Mouse (Mus musculus): ENCODE measurements around the gene Olfr591.
"Not testable (repeated sequence)": the region's sequence is repeated elsewhere in the genome, so short reads cannot be mapped to it uniquely, and the experiment has no call there.

Olfr591 gene

GRCm38 (mm10) chr7:103178240-103178639, at the start of gene Olfr591:
Gene Olfr591 (minus strand): TSS chr7:103178340.
- DNase-seq, result no peak

GRCm38 (mm10) chr7:103216696-103217095, 38.6 kb upstream of the Olfr591 start, which contains the start of gene Olfr594:
Gene Olfr594 (plus strand): TSS chr7:103216996.
- no peak for DNase-seq

DNA sequence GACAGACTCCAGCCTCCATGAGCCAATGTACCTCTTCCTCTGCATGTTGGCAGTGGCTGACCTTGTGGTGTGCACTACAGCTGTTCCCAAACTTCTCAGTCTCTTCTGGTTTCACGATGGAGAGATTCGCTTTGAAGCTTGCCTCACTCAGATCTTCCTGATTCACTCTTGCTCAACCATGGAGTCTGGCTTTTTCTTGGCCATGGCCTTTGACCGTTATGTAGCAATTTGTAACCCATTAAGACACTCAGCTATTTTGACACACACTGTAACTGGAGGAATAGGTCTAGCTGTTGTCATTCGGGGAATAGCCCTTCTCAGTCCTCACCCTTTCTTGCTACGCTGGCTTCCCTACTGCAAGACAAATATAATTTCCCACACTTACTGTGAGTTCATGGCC, 33.9 kb upstream of the Olfr591 start:
- not testable (repeated sequence) for DNase-seq

GRCm38 (mm10) chr7:103211562-103211961, 33.4 kb upstream of the Olfr591 start, which contains the start of gene Olfr593:
Gene Olfr593 (plus strand): TSS chr7:103211862.
- no peak for DNase-seq

DNA sequence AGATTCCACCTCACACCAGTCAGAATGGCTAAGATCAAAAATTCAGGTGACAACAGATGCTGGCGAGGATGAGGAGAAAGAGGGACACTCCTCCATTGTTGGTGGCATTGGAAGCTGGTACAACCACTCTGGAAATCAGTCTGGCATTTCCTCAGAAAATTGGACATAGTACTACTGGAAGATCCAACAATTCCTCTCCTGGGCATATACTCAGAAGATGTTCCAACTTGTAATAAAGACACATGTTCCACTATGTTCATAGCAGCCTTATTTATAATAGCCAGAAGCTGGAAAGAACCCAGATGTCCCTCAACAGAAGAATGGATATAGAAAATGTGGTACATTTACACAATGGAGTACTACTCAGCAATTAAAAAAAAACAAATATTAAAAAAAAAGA, 6.4 kb upstream of the Olfr591 start, which contains the start of gene Olfr592:
TSS of gene Olfr592 (plus strand) at position 301 of the 400 bp plus-strand sequence.
- DNase-seq, result not testable (repeated sequence)

DNA sequence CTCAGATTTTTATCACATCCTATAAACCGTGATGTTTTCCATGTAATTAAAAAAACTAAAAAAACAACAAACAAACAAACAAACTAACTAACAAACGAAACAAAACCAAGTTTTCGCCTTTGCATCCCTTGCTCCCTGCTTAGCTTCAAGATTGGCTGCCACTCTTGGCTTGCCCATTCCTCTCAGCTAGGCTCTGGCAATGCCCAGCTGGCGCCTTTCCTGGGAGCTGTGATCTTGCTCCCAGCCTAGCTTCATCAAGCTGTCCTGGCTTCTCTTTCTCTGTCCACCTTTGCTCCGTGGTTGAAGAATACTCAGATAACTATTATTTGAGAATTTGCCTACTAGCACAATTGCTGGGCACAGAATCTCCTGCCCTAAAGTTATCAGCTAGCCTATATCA, 8.4 kb downstream of the Olfr591 start:
- DNase-seq, result no peak

GRCm38 (mm10) chr7:103156256-103156655, 21.9 kb downstream of the Olfr591 start, which contains the start of gene Olfr589:
Gene Olfr589 (minus strand): TSS chr7:103156356.
- no peak for DNase-seq

- no peak for DNase-seq
These were observed 37.6 kb downstream of the Olfr591 start, which contains the start of gene Olfr588-ps1 for GRCm38 (mm10) chr7:103140579-103140978. Gene Olfr588-ps1 (plus strand): TSS chr7:103140879.

- DNase-seq, result no peak
These were observed 52.6 kb downstream of the Olfr591 start, which contains the start of gene Olfr586 for GRCm38 (mm10) chr7:103125538-103125937. Gene Olfr586 (minus strand): TSS chr7:103125638.

DNA sequence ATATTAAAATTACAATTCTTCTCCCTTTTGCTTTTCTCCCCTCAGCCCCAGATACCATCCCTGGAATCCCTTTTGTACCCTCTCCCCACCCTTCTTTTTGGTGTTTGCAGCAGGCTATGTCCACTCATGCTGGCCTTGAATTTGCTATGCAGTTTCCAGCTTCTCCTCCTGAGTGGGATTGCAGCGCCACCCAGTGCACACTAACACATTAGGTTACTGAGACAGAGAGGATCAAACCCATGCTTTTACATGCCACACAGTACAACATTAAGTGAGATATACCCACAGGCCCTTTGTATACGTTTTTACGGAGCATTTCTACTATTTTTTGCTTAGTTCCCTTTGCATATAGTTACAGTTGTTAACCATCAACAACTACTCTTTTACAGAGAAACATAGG, 58.7 kb downstream of the Olfr591 start:
- no peak for DNase-seq

All from thymus, postnatal 36 days (tissue).